Mouse (Mus musculus): ENCODE measurements around the gene Cbfa2t2. TPM values are rescaled to one million over a fixed set of nuclear protein-coding genes. Genes with fewer than 3 reads are reported as not detected.

The Cbfa2t2 gene
- polyA plus RNA-seq, 1 experiment from 2014 or later, result 47.4 TPM

DNA sequence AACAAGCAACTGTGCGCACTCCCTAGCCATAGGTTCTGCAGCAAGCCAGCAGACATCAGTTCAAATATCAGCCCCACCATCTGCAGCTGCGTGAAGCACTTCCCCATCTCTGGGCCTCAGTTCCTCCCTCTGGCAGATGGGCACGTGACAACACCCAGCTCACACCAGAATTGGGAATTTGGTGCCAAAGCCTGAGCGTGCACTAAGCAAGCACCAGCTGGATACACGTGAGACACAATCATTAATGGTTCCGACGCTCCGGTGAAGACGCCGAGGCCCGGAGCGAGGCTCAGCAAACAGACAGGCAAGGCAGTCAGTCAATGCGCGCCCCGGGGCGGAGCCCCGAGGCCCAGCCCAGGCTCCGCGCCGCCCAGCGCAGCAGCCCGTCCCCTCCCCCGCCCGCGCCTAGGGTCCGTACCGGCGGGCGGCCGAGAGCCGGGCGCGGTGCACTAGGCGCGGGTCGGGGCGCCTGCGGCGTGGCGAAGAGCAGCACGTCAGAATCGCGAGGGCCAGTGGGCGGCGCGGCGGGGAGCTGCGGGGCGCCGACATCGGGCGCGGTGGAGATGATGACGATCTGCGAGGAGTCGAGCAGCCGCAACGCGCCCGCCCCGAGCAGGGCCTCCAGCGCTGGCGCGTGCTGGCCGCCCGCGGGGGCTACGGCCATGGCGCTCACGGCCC lies 132.9 kb downstream of the Cbfa2t2 start:
- Histone ChIP-seq H3K36me3 (replicated peaks; ENCODE audit: control insufficient read depth, insufficient read depth, low read depth, low read length) (no peaks in the 10 kb centered on the region), H3K4me3 (ENCODE audit: low read depth, low read length) (peak overlapping the region; percentile 86), H3K4me2 (ENCODE audit: low read depth, low read length) (peak overlapping the region; percentile 83), H3K4me1 (ENCODE audit: control insufficient read depth, insufficient read depth, low read length) (peaks cover 11% of the 10 kb centered on the region), H3K27me3 (ENCODE audit: control insufficient read depth, insufficient read depth, low read length) (no peaks in the 10 kb centered on the region), H3K9me3 (replicated peaks; ENCODE audit: control insufficient read depth, low read length) (no peaks in the 10 kb centered on the region), H3K9ac (replicated peaks; ENCODE audit: low read length) (peak overlapping the region; percentile 89), H3K27ac (replicated peaks; ENCODE audit: low read depth, low read length) (peak overlapping the region; percentile 87)
- DNase-seq (ENCODE audit: low spot score) (peak; percentile 76), ATAC-seq (replicated peaks; ENCODE audit: insufficient number of reproducible peaks, low FRiP score, low TSS enrichment, low read depth) (peak; percentile 74)
- under 1% methylated on average over 67 of the region's 70 CpGs for WGBS

DNA sequence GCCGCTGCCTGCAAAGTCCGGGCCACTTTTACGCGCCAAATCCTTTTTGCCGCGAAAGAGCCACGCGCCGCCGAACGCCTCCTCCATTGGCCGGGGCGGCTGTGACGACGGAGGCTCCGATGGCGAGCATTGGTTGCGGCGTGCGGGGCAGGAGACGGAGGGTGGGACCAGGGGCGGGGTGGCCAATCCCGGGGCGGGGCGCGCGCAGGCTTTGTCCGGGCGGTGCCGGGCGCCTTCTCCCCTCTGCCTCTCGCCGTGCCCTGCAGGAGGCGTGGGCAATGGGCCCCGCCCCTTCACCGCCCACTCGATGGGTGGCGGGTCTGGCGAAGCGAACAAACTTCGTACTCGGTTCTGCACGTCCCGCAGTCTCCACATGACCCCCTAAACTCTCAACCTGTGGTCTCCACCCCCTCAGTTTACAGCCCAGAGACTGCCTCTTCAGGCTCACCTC lies 133.6 kb downstream of the Cbfa2t2 start, which contains the start of gene E2f1:
Gene E2f1 (minus strand): TSS at position 57 of the 451 bp plus-strand sequence.
- 0% methylated on average over 29 of the region's 44 CpGs for WGBS
- Histone ChIP-seq H3K27ac (replicated peaks; ENCODE audit: low read depth, low read length) (peak within 1 kb of the TSS; percentile 87), H3K4me2 (ENCODE audit: low read depth, low read length) (peak within 1 kb of the TSS; percentile 83), H3K9ac (replicated peaks; ENCODE audit: low read length) (peak within 1 kb of the TSS; percentile 89), H3K9me3 (replicated peaks; ENCODE audit: control insufficient read depth, low read length) (no peaks in the 10 kb centered on the region), H3K36me3 (replicated peaks; ENCODE audit: control insufficient read depth, insufficient read depth, low read depth, low read length) (no peaks in the 10 kb centered on the region), H3K4me3 (ENCODE audit: low read depth, low read length) (peak within 1 kb of the TSS; percentile 86), H3K4me1 (ENCODE audit: control insufficient read depth, insufficient read depth, low read length) (peaks cover 11% of the 10 kb centered on the region), H3K27me3 (ENCODE audit: control insufficient read depth, insufficient read depth, low read length) (no peaks in the 10 kb centered on the region)
- DNase-seq (ENCODE audit: low spot score) (peak; percentile 97), ATAC-seq (replicated peaks; ENCODE audit: insufficient number of reproducible peaks, low FRiP score, low TSS enrichment, low read depth) (peak; percentile 96)

- Histone ChIP-seq H3K4me1 (ENCODE audit: control insufficient read depth, insufficient read depth, low read length) (peaks cover 11% of the 10 kb centered on the region), H3K4me2 (ENCODE audit: low read depth, low read length) (no peak overlapping the region), H3K27me3 (ENCODE audit: control insufficient read depth, insufficient read depth, low read length) (no peaks in the 10 kb centered on the region), H3K9ac (replicated peaks; ENCODE audit: low read length) (no peak overlapping the region), H3K9me3 (replicated peaks; ENCODE audit: control insufficient read depth, low read length) (no peaks in the 10 kb centered on the region), H3K4me3 (ENCODE audit: low read depth, low read length) (no peak overlapping the region), H3K27ac (replicated peaks; ENCODE audit: low read depth, low read length) (no peak overlapping the region), H3K36me3 (replicated peaks; ENCODE audit: control insufficient read depth, insufficient read depth, low read depth, low read length) (no peaks in the 10 kb centered on the region)
- DNase-seq (ENCODE audit: low spot score), result no peak
- WGBS, result 68% methylated on average over 4 of the region's 4 CpGs
- no peak for ATAC-seq (replicated peaks; ENCODE audit: insufficient number of reproducible peaks, low FRiP score, low TSS enrichment, low read depth)
Measured at GRCm38 (mm10) chr2:154570666-154571065, 134.4 kb downstream of the Cbfa2t2 start.

DNA sequence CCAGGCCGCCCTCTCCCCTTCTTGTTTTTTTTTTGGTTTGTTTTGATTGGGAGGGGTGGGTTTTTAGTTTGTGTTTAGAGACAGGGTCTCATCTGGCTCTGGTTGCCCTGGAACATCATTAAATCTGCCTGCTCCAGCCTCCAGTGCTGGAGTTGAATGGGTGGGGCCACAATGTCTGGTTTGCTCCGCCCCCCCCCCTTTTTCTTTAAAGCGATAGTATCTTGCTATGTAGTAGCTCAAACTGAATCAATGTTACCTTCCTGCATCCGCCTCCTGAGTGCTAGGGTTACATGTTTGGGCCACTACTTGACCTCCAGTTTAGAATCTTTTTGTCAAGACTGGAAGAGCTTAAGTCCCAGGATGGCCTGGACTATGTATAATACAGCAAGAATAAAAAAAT lies 135.0 kb downstream of the Cbfa2t2 start:
- peaks cover 11% of the 10 kb centered on the region for H3K4me1 ChIP-seq (ENCODE audit: control insufficient read depth, insufficient read depth, low read length)
- no peak overlapping the region for H3K4me3 ChIP-seq (ENCODE audit: low read depth, low read length)
- no peaks in the 10 kb centered on the region for H3K9me3 ChIP-seq (replicated peaks; ENCODE audit: control insufficient read depth, low read length)
- no peaks in the 10 kb centered on the region for H3K36me3 ChIP-seq (replicated peaks; ENCODE audit: control insufficient read depth, insufficient read depth, low read depth, low read length)
- no peak for ATAC-seq (replicated peaks; ENCODE audit: insufficient number of reproducible peaks, low FRiP score, low TSS enrichment, low read depth)
- WGBS, result 84% methylated on average over 4 of the region's 4 CpGs
- no peak overlapping the region for H3K9ac ChIP-seq (replicated peaks; ENCODE audit: low read length)
- no peak overlapping the region for H3K27ac ChIP-seq (replicated peaks; ENCODE audit: low read depth, low read length)
- no peak overlapping the region for H3K4me2 ChIP-seq (ENCODE audit: low read depth, low read length)
- no peaks in the 10 kb centered on the region for H3K27me3 ChIP-seq (ENCODE audit: control insufficient read depth, insufficient read depth, low read length)
- no peak for DNase-seq (ENCODE audit: low spot score)

DNA sequence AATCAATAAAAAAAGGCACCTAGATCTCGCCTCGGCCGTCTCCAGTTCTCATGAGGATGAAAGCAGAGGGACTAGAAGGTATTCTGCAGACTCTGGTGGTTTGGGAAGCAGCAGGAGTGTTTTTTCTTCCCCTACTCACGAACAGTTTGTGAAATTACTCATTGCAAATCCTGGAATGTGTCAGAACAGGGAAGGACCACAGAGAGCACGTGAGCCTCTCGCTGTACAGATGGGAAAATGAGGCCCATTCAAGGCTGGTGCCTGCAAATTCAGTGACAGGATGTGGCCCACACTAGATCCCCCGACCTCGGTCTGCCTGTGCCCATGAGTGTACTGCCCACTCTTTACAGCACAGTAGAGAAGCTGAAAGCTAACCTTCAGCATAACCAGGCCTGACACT lies 135.7 kb downstream of the Cbfa2t2 start:
- no peak overlapping the region for H3K4me3 ChIP-seq (ENCODE audit: low read depth, low read length)
- H3K4me1 ChIP-seq (ENCODE audit: control insufficient read depth, insufficient read depth, low read length), result peaks cover 11% of the 10 kb centered on the region
- no peak for DNase-seq (ENCODE audit: low spot score)
- no peak overlapping the region for H3K27ac ChIP-seq (replicated peaks; ENCODE audit: low read depth, low read length)
- no peak overlapping the region for H3K4me2 ChIP-seq (ENCODE audit: low read depth, low read length)
- H3K36me3 ChIP-seq (replicated peaks; ENCODE audit: control insufficient read depth, insufficient read depth, low read depth, low read length), result no peaks in the 10 kb centered on the region
- 77% methylated on average over 8 of the region's 8 CpGs for WGBS
- no peaks in the 10 kb centered on the region for H3K9me3 ChIP-seq (replicated peaks; ENCODE audit: control insufficient read depth, low read length)
- no peak for ATAC-seq (replicated peaks; ENCODE audit: insufficient number of reproducible peaks, low FRiP score, low TSS enrichment, low read depth)
- H3K27me3 ChIP-seq (ENCODE audit: control insufficient read depth, insufficient read depth, low read length), result no peaks in the 10 kb centered on the region
- H3K9ac ChIP-seq (replicated peaks; ENCODE audit: low read length), result no peak overlapping the region

DNA sequence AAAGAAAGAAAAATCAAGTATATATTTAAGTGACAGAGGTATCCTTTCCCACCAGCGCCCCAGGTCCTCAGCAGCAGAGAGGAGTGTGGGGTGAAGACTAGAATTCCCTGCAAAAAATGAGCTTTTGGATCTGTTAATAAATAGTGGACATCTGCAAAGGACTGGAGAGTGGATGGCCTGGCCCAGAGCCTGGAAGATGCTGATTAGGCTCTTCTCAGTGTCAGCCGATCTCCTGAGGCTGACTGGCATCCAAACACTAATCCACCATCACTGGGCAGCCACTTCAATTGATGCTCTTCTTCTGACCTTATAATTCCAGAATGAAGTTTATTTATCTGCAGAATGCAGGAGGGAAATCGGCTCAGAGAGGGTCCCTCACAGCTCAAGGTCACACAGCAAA lies 136.7 kb downstream of the Cbfa2t2 start:
- peaks cover 11% of the 10 kb centered on the region for H3K4me1 ChIP-seq (ENCODE audit: control insufficient read depth, insufficient read depth, low read length)
- H3K27ac ChIP-seq (replicated peaks; ENCODE audit: low read depth, low read length), result no peak overlapping the region
- H3K36me3 ChIP-seq (replicated peaks; ENCODE audit: control insufficient read depth, insufficient read depth, low read depth, low read length), result no peaks in the 10 kb centered on the region
- DNase-seq (ENCODE audit: low spot score) (no peak), ATAC-seq (replicated peaks; ENCODE audit: insufficient number of reproducible peaks, low FRiP score, low TSS enrichment, low read depth) (no peak)
- no peak overlapping the region for H3K4me2 ChIP-seq (ENCODE audit: low read depth, low read length)
- no peak overlapping the region for H3K4me3 ChIP-seq (ENCODE audit: low read depth, low read length)
- WGBS, result 88% methylated on average over 3 of the region's 3 CpGs
- no peaks in the 10 kb centered on the region for H3K9me3 ChIP-seq (replicated peaks; ENCODE audit: control insufficient read depth, low read length)
- H3K27me3 ChIP-seq (ENCODE audit: control insufficient read depth, insufficient read depth, low read length), result no peaks in the 10 kb centered on the region
- no peak overlapping the region for H3K9ac ChIP-seq (replicated peaks; ENCODE audit: low read length)

DNA sequence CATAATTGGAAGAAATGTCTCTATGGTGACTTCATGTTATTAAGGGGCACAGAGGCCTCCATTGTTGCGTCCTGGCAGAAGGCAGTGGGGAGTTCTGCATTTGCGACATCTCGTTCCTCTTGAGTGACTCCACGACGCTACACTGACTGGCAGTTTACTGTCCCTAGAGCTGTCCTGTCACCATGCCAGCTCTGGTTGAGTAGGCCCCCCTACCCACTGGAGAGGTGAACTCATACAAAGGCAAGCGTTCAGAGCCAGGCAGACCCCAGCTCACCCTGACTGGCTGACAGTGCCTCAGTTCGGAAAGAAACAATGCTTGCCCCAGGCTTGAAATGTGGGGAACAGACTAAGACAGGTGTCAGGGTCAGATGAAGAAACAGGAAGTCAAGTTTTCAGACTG lies 138.0 kb downstream of the Cbfa2t2 start:
- H3K4me2 ChIP-seq (ENCODE audit: low read depth, low read length), result no peak overlapping the region
- WGBS, result 56% methylated on average over 7 of the region's 7 CpGs
- H3K27me3 ChIP-seq (ENCODE audit: control insufficient read depth, insufficient read depth, low read length), result no peaks in the 10 kb centered on the region
- H3K9ac ChIP-seq (replicated peaks; ENCODE audit: low read length), result no peak overlapping the region
- DNase-seq (ENCODE audit: low spot score) (no peak), ATAC-seq (replicated peaks; ENCODE audit: insufficient number of reproducible peaks, low FRiP score, low TSS enrichment, low read depth) (no peak)
- no peaks in the 10 kb centered on the region for H3K4me1 ChIP-seq (ENCODE audit: control insufficient read depth, insufficient read depth, low read length)
- H3K4me3 ChIP-seq (ENCODE audit: low read depth, low read length), result no peak overlapping the region
- H3K27ac ChIP-seq (replicated peaks; ENCODE audit: low read depth, low read length), result no peak overlapping the region
- H3K9me3 ChIP-seq (replicated peaks; ENCODE audit: control insufficient read depth, low read length), result no peaks in the 10 kb centered on the region
- H3K36me3 ChIP-seq (replicated peaks; ENCODE audit: control insufficient read depth, insufficient read depth, low read depth, low read length), result no peaks in the 10 kb centered on the region

DNA sequence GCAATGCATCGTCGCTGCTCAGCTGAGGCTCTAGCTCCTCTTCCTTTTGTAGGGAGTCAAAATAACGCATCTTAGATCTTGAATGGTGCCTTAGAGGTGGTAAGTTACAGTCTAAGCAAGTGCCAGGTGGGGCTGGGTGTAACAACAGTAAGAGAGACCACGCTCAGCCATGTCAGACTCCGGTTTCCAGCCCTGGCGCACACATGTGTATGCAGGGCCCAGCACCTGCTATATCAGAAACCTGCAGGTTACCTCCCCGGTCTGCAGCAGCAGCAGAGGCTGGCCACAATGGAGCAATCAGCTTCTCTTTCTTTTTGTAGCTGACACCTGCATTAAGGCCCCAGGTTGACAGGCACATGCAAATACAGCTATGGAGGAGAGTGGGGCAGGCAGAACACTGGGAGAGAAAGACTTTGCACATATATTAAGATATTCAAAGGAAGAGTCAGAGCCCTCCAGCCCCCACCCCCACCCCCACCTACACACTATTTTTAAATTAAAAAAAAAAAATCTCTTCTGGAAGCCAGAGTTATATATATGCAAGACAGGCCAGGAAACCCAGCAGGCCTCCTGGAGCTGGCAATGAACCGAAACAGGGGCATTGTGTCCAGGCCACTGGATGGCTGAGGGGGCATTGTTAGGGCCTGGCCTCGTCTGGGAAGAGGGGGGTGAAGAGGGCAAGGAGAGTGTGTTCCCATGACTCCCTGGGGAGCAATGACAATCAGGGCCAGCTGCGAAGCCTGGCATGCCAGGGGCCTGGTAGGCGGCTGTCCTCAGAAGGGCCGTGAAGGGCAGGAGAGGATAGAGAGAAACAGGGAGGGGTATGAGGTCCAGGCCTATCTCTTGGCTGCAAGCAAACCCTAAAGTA lies 140.8 kb downstream of the Cbfa2t2 start:
- H3K9me3 ChIP-seq (replicated peaks; ENCODE audit: control insufficient read depth, low read length), result no peaks in the 10 kb centered on the region
- H3K4me1 ChIP-seq (ENCODE audit: control insufficient read depth, insufficient read depth, low read length), result no peaks in the 10 kb centered on the region

More for the DNA sequence above, 140.8 kb downstream of the Cbfa2t2 start:
- ATAC-seq (replicated peaks; ENCODE audit: insufficient number of reproducible peaks, low FRiP score, low TSS enrichment, low read depth) (peak; percentile 60), DNase-seq (ENCODE audit: low spot score) (no peak)
- 42% methylated on average over 12 of the region's 12 CpGs for WGBS
- H3K27me3 ChIP-seq (ENCODE audit: control insufficient read depth, insufficient read depth, low read length), result no peaks in the 10 kb centered on the region
- no peak overlapping the region for H3K4me3 ChIP-seq (ENCODE audit: low read depth, low read length)
- H3K9ac ChIP-seq (replicated peaks; ENCODE audit: low read length), result no peak overlapping the region
- H3K36me3 ChIP-seq (replicated peaks; ENCODE audit: control insufficient read depth, insufficient read depth, low read depth, low read length), result no peaks in the 10 kb centered on the region
- H3K27ac ChIP-seq (replicated peaks; ENCODE audit: low read depth, low read length), result no peak overlapping the region
- H3K4me2 ChIP-seq (ENCODE audit: low read depth, low read length), result no peak overlapping the region

Measured in embryonic facial prominence, embryonic 11.5 days (tissue).